Mouse (Mus musculus): ENCODE data around the gene Sh3kbp1. TPM values are rescaled to one million over a fixed set of nuclear protein-coding genes. Genes with fewer than 3 reads are reported as not detected.
"Not testable (repeated sequence)": the region's sequence is repeated elsewhere in the genome, so short reads cannot be mapped to it uniquely, and the experiment has no call there.

The Sh3kbp1 gene
- polyA plus RNA-seq (2012; rRNA removed) = 30.3 and 33.1 TPM in 2 replicates

DNA sequence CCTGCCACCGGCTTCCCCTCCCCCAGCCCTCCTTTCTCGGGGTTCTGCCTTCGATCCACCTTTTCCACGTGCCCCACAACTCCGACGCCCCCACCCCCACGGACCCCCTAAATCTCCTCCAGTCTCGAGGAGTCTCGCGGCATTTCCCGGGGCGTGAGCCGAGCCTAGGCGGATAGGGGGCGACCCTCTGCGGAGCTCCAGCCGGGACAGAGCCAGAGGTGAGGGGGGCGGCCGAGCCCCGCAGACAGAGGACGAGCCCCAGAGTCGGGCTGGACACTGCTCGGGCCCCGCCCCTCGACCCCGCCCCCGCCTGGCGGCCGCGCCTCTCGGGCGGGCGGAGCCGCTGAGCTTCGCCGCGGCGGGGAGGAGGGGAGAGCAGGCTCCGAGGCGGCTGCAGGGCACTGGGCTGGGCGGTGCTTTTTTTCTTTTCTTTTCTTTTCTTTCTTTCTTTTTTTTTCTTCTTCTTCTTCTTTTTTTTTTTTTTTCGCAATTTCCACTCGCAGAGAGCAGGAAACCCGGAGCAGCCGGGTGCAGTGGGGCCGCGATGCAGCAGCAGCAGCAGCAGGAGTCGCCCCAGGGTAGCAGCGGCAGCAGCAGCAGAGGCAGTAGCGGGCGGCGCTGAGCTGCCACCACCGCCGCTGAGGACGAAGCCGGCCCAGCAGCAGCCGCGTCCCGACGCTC, at the start of gene Sh3kbp1:
TSS of gene Sh3kbp1 (plus strand) at position 366 of the 681 bp plus-strand sequence.
- peak in 1 of 2 experiments; percentile 66 for DNase-seq (ENCODE audit: low read depth in 1 of 2, low spot score in 2 of 2)
- Histone ChIP-seq H3K4me3 (ENCODE audit: extremely low read depth, insufficient read depth, insufficient read length) (peak within 1 kb of the TSS; percentile 75), H3K27me3 (ENCODE audit: control insufficient read depth, insufficient read depth, low read length) (no peaks in the 10 kb centered on the region), H3K4me1 (ENCODE audit: control insufficient read depth, insufficient read depth, insufficient read length) (0 out of 2 replicates have a peak, but pooled peaks cover 3% of the 10 kb centered on the region), H3K36me3 (ENCODE audit: control insufficient read depth, insufficient read depth, low read length) (no peaks in the 10 kb centered on the region), H3K27ac (ENCODE audit: insufficient read depth, low read length) (peak within 1 kb of the TSS; percentile 83)
- 30% methylated on average over 59 of the region's 60 CpGs for WGBS
- TF ChIP-seq POLR2A (IDR thresholded peaks at IDR 0.05; ENCODE audit: low read depth, low read length) (no peak), CTCF (IDR thresholded peaks at IDR 0.05; ENCODE audit: extremely low read depth, insufficient read depth, insufficient read length, insufficient replicate concordance) (peak; percentile 38; the same call in 1 of the 2 replicates)

DNA sequence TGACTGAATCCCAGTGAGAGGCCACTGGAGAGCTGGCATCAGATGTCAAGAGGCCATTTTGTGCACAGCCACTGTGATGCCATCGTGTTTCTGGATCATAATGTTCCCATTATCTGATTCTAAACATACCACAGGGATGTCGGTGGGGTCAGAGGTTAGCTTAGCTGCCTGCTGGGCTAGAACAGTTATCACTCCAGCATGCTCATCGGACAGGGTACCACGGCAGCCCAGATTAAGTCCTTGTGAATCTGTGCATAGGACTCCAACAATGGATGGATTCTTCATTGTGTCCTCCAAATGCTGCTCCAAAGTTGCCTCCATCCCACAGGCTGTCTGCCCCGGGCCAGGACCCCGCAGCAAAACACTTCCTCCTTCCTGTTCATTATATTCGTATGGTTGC, 42.3 kb upstream of the Sh3kbp1 start:
- not testable (repeated sequence) for H3K4me3 ChIP-seq (ENCODE audit: extremely low read depth, insufficient read depth, insufficient read length); H3K27ac ChIP-seq (ENCODE audit: insufficient read depth, low read length); DNase-seq (ENCODE audit: low read depth in 1 of 2, low spot score in 2 of 2); H3K36me3 ChIP-seq (ENCODE audit: control insufficient read depth, insufficient read depth, low read length); H3K27me3 ChIP-seq (ENCODE audit: control insufficient read depth, insufficient read depth, low read length); H3K4me1 ChIP-seq (ENCODE audit: control insufficient read depth, insufficient read depth, insufficient read length)
- WGBS = 86% methylated on average over 7 of the region's 7 CpGs

DNA sequence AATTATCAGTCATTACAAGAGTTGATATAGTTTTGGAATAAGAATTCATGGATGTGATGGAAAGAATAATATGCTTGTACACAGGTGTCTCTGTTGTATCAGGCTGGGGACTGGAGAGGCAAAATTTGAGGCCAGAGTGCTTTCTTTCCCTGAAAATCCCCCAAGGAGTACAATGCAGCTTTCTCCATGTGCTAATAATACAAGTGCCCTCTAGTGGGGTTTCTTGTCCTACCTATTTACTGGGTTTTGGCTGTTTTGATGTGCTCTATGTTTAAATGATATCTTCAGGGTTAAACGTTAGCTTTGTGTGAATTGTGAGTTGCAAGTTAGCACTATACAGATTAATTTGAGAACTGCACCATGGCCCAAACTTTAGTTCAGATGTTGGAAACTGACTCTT, 35.4 kb upstream of the Sh3kbp1 start:
- no peak for DNase-seq (ENCODE audit: low read depth in 1 of 2, low spot score in 2 of 2)
- Histone ChIP-seq H3K27me3 (ENCODE audit: control insufficient read depth, insufficient read depth, low read length) (no peaks in the 10 kb centered on the region), H3K4me1 (ENCODE audit: control insufficient read depth, insufficient read depth, insufficient read length) (no peaks in the 10 kb centered on the region), H3K4me3 (ENCODE audit: extremely low read depth, insufficient read depth, insufficient read length) (no peak overlapping the region), H3K27ac (ENCODE audit: insufficient read depth, low read length) (no peak overlapping the region), H3K36me3 (ENCODE audit: control insufficient read depth, insufficient read depth, low read length) (no peaks in the 10 kb centered on the region)
- 60% methylated on average over 1 of the region's 1 CpGs for WGBS
- TF ChIP-seq CTCF (IDR thresholded peaks at IDR 0.05; ENCODE audit: extremely low read depth, insufficient read depth, insufficient read length, insufficient replicate concordance) (no peak), POLR2A (IDR thresholded peaks at IDR 0.05; ENCODE audit: low read depth, low read length) (no peak)

DNA sequence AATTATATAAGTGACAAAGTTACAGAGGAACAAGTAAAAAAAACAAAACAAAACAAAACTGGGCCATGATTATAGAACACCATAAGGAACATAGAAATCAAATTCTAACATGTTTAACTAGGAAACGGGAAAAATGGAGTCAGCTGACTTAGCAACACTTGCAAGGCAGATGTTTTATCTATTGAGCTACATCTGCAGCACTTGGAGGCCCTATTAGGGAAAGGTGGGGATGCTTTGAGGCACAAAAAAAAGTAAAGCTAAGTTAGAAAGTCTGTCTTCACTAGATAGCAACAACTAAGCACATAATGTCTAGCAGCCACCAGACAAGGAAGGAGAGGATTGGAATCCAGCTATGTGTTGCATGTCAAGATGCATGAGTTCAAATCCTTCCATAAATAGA, 29.6 kb upstream of the Sh3kbp1 start:
- DNase-seq (ENCODE audit: low read depth in 1 of 2, low spot score in 2 of 2) = no peak
- TF ChIP-seq POLR2A (IDR thresholded peaks at IDR 0.05; ENCODE audit: low read depth, low read length) = no peak
- TF ChIP-seq CTCF (IDR thresholded peaks at IDR 0.05; ENCODE audit: extremely low read depth, insufficient read depth, insufficient read length, insufficient replicate concordance) = no peak
- Histone ChIP-seq H3K27me3 (ENCODE audit: control insufficient read depth, insufficient read depth, low read length) (no peaks in the 10 kb centered on the region), H3K27ac (ENCODE audit: insufficient read depth, low read length) (no peak overlapping the region), H3K4me3 (ENCODE audit: extremely low read depth, insufficient read depth, insufficient read length) (no peak overlapping the region), H3K4me1 (ENCODE audit: control insufficient read depth, insufficient read depth, insufficient read length) (no peaks in the 10 kb centered on the region), H3K36me3 (ENCODE audit: control insufficient read depth, insufficient read depth, low read length) (no peaks in the 10 kb centered on the region)
- WGBS = 71% methylated on average over 1 of the region's 1 CpGs

DNA sequence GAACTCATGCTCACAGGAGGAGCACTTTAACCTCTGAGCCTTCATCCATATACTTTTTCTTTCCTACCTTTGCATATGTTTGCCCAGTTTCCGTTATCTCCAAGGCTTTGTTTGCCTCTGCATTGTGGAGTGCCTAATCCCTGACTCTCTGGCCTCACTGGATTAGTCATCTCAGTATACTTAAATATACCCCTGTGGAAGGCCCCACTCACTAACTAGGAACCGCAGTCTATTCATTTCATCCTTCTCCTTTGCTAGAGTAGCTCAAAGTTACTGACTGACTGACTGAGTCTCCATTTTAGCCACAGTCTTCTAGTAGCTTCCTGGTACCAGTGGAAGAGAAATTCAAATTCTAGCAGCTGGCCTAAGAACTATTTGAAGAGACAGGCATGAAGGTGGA, 22.2 kb upstream of the Sh3kbp1 start:
- 91% methylated on average over 2 of the region's 2 CpGs for WGBS
- DNase-seq (ENCODE audit: low read depth in 1 of 2, low spot score in 2 of 2) = no peak
- Histone ChIP-seq H3K27me3 (ENCODE audit: control insufficient read depth, insufficient read depth, low read length) (no peaks in the 10 kb centered on the region), H3K27ac (ENCODE audit: insufficient read depth, low read length) (no peak overlapping the region), H3K4me1 (ENCODE audit: control insufficient read depth, insufficient read depth, insufficient read length) (no peaks in the 10 kb centered on the region), H3K36me3 (ENCODE audit: control insufficient read depth, insufficient read depth, low read length) (no peaks in the 10 kb centered on the region), H3K4me3 (ENCODE audit: extremely low read depth, insufficient read depth, insufficient read length) (no peak overlapping the region)
- TF ChIP-seq CTCF (IDR thresholded peaks at IDR 0.05; ENCODE audit: extremely low read depth, insufficient read depth, insufficient read length, insufficient replicate concordance) = no peak

DNA sequence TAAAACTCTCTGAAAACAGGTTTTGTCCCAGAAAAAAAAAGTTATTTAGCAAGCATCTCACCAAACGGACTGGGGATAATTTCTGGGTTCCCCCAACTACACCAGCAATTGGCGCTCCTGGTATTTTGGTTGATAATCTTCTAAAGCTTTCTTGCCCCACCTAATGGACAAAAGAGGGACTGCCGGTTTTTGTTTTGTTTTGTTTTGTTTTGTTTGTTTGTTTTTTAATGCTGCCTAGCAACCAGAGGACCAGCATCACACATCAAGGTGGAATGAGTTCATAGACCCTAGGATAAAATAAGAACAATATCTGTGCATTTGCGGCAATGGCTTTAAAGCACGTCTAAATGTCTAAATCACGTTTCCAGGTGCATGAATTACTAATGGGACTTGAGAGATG, 20.1 kb upstream of the Sh3kbp1 start:
- Histone ChIP-seq H3K36me3 (ENCODE audit: control insufficient read depth, insufficient read depth, low read length) (no peaks in the 10 kb centered on the region), H3K4me1 (ENCODE audit: control insufficient read depth, insufficient read depth, insufficient read length) (no peaks in the 10 kb centered on the region), H3K4me3 (ENCODE audit: extremely low read depth, insufficient read depth, insufficient read length) (no peak overlapping the region), H3K27ac (ENCODE audit: insufficient read depth, low read length) (no peak overlapping the region), H3K27me3 (ENCODE audit: control insufficient read depth, insufficient read depth, low read length) (no peaks in the 10 kb centered on the region)
- no peak for DNase-seq (ENCODE audit: low read depth in 1 of 2, low spot score in 2 of 2)
- 52% methylated on average over 6 of the region's 6 CpGs for WGBS
- no peak for TF ChIP-seq POLR2A (IDR thresholded peaks at IDR 0.05; ENCODE audit: low read depth, low read length)
- TF ChIP-seq CTCF (IDR thresholded peaks at IDR 0.05; ENCODE audit: extremely low read depth, insufficient read depth, insufficient read length, insufficient replicate concordance) = no peak; the same call in 1 of the 2 replicates

DNA sequence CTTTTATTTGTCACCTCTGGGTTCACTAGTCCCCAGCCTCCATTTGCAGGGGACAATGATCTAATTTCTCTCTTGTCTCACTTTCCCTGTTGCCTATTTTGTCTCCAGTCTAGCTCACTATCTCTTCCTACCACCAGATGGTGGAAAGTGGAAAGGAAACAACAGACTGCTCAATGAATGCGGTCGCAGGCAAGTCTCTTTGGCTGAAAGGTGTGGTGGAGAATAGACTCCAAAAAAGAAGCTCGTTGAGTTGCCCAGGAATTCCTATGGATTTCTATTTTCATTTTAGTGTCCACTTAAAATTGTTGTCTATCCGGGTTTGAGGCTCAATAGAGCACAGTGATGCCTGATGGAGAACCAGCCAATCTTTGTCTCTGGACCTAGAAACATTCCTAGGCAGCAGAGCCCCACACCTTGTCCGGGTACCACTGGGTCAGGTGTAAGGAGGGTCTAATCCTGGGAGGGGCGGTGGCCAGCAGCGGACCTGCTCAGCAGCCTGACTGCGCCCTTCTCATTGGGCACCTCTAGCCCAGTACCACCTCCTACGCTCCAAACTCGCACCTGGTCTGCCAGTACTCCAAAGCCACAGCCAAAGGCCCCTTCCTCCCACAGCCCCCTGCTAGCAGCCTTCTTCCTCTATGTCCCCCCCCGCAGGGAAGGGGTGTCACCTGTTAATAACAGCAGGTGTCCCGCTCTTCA, 715 bp upstream of the Sh3kbp1 start:
- Histone ChIP-seq H3K27me3 (ENCODE audit: control insufficient read depth, insufficient read depth, low read length) (no peaks in the 10 kb centered on the region), H3K36me3 (ENCODE audit: control insufficient read depth, insufficient read depth, low read length) (no peaks in the 10 kb centered on the region), H3K4me3 (ENCODE audit: extremely low read depth, insufficient read depth, insufficient read length) (peak overlapping the region; percentile 75; the same call in 1 of the 2 replicates), H3K27ac (ENCODE audit: insufficient read depth, low read length) (no peak overlapping the region), H3K4me1 (ENCODE audit: control insufficient read depth, insufficient read depth, insufficient read length) (0 out of 2 replicates have a peak, but pooled peaks cover 3% of the 10 kb centered on the region)
- TF ChIP-seq CTCF (IDR thresholded peaks at IDR 0.05; ENCODE audit: extremely low read depth, insufficient read depth, insufficient read length, insufficient replicate concordance) = peak; percentile 23; the same call in 1 of the 2 replicates
- no peak for TF ChIP-seq POLR2A (IDR thresholded peaks at IDR 0.05; ENCODE audit: low read depth, low read length)
- 26% methylated on average over 12 of the region's 12 CpGs for whole genome bisulfite sequencing
- DNase-seq (ENCODE audit: low read depth in 1 of 2, low spot score in 2 of 2) = peak in 1 of 2 experiments; percentile 3

All from spleen, adult 2 months (tissue).